Mouse (Mus musculus): Measurements from ENCODE around the gene Elob.

DNA sequence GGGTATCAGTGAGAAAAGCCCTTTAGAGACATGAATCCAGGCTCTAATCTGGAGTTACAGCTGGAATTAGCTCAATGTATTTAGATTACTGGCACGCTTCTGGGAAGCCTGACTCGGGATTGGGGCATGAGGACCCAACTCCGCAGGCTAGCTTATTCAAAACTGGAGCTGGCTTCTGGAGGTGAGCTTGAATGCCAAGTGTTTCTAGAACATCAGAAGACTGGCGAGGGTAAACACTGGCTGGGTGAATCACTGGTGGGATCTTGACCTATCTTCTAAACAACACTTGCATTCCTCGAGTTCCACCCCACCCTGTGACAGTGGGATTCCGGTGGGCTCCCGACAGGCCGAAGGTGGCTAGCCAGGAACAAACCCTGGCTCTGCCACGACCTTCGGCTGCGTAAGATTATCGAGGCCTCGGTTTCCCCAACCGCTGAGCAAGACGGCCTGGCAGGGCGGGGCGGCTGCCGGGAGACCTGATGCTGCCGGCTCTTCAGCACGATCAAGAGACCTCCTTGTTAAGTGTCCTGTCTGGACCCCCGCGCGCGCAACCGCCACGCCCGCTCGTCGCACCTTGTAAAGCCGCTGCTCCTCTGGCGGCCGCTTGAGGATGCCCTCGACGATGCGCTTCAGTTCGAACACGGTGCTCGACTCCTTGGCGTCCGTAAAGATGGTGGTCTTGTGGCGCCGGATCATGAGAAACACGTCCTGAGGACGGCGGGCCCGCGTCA lies 500 bp downstream of the Elob start:
- peak; percentile 32; the same call in 1 of the 2 replicates for TF ChIP-seq CTCF (IDR thresholded peaks at IDR 0.05; ENCODE audit: low read depth)
- no peak for TF ChIP-seq EP300 (optimal IDR thresholded peaks at IDR 0.05)
